Mouse (Mus musculus) testis, adult 2 months (tissue): ENCODE measurements around the gene Ercc6l2.

Source experiments
- CTCF ChIP-seq: fragments of 200-500 bp; IDR thresholded peaks from 2 replicates; pipeline ENCODE4 v1.5.1; 2012; ENCODE audit warnings: low read depth, mild to moderate bottlenecking, inconsistent platforms, low read length, moderate library complexity; ENCODE audit not compliant: control insufficient read depth, insufficient read depth, insufficient replicate concordance
- POLR2A ChIP-seq: fragments of 200-500 bp; IDR thresholded peaks from 2 replicates; pipeline ENCODE4 v1.6.1; 2012; ENCODE audit warnings: low read depth, mild to moderate bottlenecking, inconsistent platforms, low read length, moderate library complexity; ENCODE audit not compliant: control insufficient read depth

- TF ChIP-seq CTCF (no peak), POLR2A (no peak)
These were observed 100.1 kb downstream of the Ercc6l2 start for GRCm38 (mm10) chr13:63915176-63915575.
